Mouse (Mus musculus) spleen, adult 18-20 months (tissue): ENCODE measurements around the gene Ngdn.
"Not testable (repeated sequence)": the region's sequence is repeated elsewhere in the genome, so short reads cannot be mapped to it uniquely, and the experiment has no call there.

Experiments used
- DNase-seq, 2 experiments: peaks; one replicate each; pipeline ENCODE4 v3.0.0; 2022; ENCODE audit warnings: mixed read lengths in 2 of 2

Gene Ngdn

GRCm38 (mm10) chr14:55032695-55033225 lies 17.5 kb downstream of the Ngdn start:
- no peak for DNase-seq

- not testable (repeated sequence) for DNase-seq
These were observed 28.4 kb downstream of the Ngdn start for GRCm38 (mm10) chr14:55043694-55044093.

- DNase-seq: no peak
These were observed 32.8 kb downstream of the Ngdn start for GRCm38 (mm10) chr14:55047971-55048531.

GRCm38 (mm10) chr14:55052496-55052895 lies 37.2 kb downstream of the Ngdn start:
- no peak for DNase-seq

- DNase-seq: no peak
These were observed 37.8 kb downstream of the Ngdn start for GRCm38 (mm10) chr14:55053050-55053449.

GRCm38 (mm10) chr14:55053708-55054190 lies 38.5 kb downstream of the Ngdn start:
- no peak for DNase-seq

GRCm38 (mm10) chr14:55054191-55054749 lies 39.0 kb downstream of the Ngdn start:
- no peak for DNase-seq

- no peak for DNase-seq
These were observed 40.0 kb downstream of the Ngdn start for GRCm38 (mm10) chr14:55055167-55055834.

GRCm38 (mm10) chr14:55059009-55059408 lies 43.8 kb downstream of the Ngdn start:
- DNase-seq: no peak

- DNase-seq: no peak
These were observed 44.7 kb downstream of the Ngdn start for GRCm38 (mm10) chr14:55059931-55060330.

- no peak for DNase-seq
These were observed 46.6 kb downstream of the Ngdn start for GRCm38 (mm10) chr14:55061845-55062244.

- DNase-seq: no peak
These were observed 47.4 kb downstream of the Ngdn start for GRCm38 (mm10) chr14:55062626-55063025.

GRCm38 (mm10) chr14:55063117-55063516 lies 47.9 kb downstream of the Ngdn start:
- DNase-seq: no peak

- no peak for DNase-seq
These were observed 48.5 kb downstream of the Ngdn start for GRCm38 (mm10) chr14:55063581-55064381.

GRCm38 (mm10) chr14:55064481-55065370 lies 49.5 kb downstream of the Ngdn start:
- DNase-seq: no peak

- no peak for DNase-seq
These were observed 50.1 kb downstream of the Ngdn start for GRCm38 (mm10) chr14:55065391-55065790.

- no peak for DNase-seq
These were observed 50.8 kb downstream of the Ngdn start for GRCm38 (mm10) chr14:55066042-55066441.

- DNase-seq: no peak
These were observed 56.5 kb downstream of the Ngdn start for GRCm38 (mm10) chr14:55071756-55072155.
